Mouse (Mus musculus): Measurements from ENCODE around the gene Por. TPM values are rescaled to one million over a fixed set of nuclear protein-coding genes. Genes with fewer than 3 reads are reported as not detected.
A peak's percentile ranks its signal among the peaks of the same experiment; 100 is the strongest.

Por gene
- 100 to 1,000 TPM; 104 to 105 TPM for total RNA-seq (2021)

DNA sequence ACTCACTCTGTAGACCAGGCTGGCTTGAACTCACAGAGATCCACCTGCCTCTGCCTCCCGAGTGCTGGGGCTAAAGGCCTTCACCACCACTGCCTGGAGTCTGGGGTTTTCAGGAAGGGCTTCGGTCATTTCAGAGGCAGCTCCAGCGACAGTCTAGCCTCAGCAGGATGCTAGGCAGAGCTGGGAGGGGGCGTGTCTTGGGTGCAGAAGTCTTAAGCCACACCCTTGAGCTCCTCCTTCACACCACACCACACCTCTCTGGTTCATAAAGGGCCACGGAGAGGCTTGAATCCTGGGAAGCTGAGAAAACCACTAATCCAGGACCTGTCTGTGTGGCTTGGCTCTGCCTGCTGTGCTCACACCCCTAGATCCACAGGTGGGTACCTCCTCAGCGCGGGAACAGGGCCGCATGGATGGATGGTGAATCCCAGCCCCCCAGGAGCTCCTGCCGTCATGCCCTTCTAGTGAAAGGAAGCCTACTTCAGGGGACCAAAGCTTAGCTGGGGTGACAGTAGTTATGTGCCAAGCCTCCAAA, at the start of gene Por:
Por (plus strand) TSS at position 293 of the 535 bp plus-strand sequence.
- no peak for DNase-seq

DNA sequence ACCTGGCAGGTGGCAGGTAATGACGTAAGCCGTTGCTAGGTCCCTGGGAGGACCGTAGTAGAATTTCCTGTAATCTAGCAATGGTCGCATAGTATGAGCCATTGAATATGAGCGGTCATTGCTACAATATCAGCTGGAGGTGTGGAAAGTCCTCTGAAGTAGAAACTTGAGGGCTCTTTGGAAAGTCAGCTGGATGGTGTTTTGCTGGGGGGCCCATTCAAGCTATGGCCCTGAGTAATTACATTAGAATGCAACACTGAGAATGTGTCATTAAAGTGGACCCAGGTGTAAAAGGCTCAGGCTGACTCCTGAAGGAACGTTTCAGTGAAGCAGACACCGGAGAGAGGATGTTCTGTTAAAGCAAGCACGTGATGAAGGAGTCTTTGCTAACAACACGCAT, 49.3 kb upstream of the Por start:
- DNase-seq: no peak

DNA sequence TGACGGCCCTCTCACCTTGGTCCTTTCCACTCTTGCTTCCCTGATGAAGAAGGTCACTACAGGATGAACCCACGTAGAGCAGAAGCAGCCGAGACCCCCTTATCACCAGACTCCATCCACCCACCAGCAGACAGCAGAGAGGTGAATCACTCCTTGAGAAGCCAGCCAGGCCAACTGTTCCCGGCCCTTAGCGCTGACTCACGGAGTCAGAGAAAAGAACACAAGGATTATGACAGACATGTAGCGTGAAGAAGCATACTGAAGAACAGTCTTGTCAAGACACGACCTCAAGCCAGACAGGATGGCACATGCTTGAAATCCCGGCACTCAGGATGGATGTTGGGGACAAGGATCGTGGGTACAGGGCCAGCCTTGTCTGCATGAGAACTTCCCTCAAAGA, 48.1 kb upstream of the Por start:
- DNase-seq: no peak

DNA sequence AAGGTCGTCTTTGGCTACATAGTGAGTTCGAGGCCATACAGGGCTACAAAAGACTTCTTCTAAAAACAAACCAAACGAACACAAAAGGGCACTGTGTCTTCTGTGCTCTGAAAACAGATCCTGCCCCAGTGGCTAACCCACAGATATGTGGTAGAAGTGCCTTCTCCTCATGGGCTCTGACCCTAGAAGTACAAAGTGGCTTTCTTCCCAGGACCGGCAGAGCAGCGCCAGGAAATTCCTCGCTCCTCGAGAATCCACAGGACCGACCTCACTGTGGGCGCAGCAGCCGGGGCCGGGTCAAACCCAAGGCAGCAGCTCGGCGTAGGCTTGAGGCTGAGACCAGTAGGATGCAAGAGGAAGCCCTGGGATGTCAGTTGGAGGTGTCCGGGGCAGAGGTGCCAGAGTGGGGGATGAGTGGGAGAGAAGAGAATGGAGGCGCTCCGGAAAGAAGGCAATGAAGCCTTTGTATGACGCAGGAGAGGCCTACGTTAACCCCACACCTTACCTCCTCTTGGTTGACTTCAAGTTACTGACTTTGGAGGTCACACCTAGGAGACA, 46.7 kb upstream of the Por start:
- DNase-seq: no peak

DNA sequence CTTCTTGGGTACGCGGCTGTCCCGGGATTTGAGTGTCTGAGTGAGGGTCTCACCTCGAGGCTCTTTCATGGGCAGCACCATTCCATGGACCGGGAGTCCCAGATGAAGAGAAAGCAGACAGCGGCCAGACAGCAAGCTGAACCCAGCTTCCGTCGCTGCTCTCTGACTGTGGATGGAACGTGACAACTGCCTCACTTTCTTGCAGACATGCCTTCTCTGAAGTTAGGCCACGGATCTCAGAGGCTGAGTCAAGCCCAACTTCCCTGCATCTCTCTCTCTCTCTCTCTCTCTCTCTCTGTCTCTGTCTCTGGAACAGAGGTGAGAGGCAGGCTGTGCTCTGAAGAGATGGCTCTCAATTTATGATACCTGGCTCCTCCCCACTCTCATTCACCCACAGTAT, 40.9 kb upstream of the Por start:
- no peak for DNase-seq

DNA sequence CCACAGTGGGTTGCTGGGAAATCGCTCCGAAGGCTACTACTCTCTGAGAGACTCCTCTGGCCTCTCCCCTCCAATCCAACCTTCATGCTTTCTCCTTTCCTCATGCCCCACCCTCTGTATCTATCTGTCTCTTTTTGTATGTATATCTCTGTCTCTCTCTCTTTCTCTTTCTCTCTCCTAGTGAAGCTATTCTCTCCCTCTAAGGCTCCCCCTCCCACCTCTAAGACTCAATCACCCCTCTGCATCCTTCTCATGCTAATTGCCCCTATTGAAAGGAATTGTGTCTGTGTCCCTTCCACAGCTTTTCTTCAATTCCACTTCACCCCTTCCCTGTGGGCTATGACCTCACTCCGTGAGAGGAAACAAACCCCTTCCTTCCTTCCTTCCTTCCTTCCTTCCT, 40.4 kb upstream of the Por start:
- DNase-seq: no peak

DNA sequence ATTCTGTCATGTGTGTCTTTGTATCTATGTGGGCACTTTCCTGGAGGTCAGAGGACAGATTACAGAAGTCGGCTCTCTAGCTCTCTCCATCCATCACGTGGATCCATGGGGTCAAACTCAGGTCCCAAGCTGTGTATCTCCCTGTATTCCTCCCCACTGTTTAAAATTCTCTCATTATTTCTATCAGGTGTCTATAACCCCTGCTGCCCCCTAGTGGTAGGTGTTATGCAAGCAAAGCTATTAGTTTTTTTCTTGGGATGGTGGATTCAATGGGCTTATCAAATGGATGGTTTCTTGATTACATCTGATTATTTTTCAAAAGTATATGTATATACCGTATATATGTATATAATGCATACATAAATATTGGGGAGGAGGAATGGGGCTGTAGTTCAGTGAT, 39.2 kb upstream of the Por start:
- peak in 1 of 2 experiments; percentile 41 for DNase-seq

DNA sequence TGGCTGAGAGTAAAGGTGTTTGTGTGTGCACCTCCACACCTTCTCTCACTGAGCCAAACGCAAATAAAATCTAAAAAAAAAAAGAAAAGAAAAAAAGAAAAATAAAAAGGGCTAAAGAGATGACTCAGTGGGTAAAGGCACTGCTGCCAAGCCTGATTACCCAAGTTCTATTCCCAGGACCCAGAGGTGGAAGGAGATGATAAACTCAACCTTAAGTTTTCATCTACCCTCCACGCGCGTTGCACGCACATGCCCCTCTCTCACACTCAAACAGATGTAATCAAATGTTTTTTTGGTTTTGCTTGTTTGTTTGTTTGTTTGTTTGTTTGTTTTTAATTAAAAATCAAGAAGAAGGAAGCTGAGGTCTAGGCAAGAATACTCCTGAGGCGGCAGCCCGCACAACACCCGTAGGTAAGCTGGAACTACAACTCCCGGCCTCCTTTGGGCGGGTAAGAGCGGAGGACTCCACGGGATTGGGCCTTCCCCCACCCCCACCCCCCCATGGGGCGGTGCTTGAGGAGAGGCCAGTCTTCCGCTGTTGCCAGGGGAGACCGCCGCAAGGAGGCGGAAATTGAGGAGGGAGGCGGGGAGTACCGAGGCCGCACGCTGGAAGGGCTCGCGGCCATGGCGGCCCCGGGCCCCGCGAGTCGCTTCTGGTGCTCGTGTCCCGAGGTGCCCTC, 37.6 kb upstream of the Por start, which contains the start of gene Rhbdd2:
Rhbdd2 (plus strand) TSS at position 502 of the 680 bp plus-strand sequence.
- peak; percentile 95 for DNase-seq

DNA sequence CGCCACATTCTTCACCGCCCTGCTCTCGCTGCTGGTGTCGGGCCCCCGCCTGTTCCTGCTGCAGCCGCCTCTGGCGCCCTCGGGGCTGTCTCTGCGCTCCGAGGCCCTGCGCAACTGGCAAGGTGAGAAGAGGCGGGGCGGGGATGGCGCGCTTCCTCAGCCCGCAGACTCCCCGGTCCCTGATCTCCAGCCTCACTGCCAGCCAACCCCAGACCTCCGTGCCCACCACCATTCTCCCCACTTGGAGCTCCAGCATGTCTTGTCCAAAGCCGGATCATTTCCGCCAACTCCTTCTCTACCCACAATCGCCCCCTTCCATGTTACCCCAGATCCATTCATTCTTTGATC, 37.1 kb upstream of the Por start:
- DNase-seq: no peak

DNA sequence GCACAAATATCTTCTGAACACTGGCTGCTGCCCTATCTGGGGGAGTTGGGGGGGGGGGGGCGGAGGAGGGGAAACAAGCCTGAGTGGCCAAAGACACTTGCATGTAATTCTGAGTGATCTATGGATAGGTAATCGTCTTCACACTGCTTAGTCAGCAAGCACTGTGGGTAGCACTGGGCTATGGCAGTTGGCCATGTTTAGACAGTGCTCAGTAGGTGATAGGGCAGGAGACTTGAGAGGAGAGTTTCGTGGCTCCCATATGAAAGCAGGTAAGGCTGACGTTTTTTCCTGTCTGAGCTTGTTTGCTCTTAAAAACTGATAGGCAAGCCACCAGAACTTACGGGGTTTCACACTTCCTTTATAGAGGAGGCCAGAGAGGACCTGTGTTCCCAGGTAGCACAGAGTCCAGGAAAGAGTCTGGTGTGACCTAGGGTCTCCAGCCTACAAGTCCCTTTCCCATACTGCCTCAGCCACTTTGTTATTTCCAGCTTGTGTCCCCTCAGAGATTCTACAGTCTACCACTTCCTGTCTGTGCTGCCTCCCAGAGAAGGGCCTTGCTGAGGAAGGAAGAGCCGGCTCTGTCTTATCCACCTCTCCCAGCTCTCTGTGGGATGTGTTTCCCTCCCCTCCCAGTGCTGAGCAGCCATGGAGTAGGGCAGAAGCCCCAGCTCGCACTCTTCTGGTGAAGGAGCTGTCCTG, 29.9 kb upstream of the Por start:
- no peak for DNase-seq

DNA sequence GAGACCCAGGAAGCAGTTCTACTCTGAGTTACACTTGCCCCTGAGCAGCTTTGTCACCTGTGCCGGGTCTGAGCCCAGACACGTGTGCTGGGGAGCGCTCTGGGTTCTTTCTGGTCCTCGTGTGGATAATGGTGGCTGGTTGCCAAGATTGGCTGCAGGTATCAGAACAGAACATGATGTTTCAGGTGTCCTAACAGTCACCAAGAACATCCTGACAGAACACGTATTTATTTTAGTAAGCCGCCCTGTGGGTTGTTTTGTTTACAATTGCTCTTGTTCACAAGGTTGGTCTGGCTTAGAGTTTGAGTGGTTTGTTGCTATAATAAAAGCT, 29.4 kb upstream of the Por start:
- no peak for DNase-seq

DNA sequence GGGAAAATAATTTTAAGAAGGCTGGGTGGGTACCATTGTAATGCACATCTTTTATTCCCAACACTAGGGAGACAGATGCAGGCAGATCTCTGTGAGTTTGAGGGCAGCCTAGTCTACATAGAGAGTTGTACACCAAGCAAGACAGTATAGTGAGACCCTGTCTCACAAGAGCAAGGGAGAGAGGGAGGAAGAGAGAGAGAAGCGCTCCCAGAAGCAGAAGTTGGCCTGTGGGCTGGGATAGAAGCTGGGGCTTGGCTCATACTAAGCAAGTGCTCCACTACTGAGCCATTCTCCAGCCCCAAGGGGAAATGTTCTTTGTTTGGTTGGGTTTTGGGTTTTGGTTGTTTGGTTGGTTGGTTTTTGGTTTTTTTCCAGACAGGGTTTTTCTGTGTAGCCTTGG, 28.8 kb upstream of the Por start:
- DNase-seq: no peak

DNA sequence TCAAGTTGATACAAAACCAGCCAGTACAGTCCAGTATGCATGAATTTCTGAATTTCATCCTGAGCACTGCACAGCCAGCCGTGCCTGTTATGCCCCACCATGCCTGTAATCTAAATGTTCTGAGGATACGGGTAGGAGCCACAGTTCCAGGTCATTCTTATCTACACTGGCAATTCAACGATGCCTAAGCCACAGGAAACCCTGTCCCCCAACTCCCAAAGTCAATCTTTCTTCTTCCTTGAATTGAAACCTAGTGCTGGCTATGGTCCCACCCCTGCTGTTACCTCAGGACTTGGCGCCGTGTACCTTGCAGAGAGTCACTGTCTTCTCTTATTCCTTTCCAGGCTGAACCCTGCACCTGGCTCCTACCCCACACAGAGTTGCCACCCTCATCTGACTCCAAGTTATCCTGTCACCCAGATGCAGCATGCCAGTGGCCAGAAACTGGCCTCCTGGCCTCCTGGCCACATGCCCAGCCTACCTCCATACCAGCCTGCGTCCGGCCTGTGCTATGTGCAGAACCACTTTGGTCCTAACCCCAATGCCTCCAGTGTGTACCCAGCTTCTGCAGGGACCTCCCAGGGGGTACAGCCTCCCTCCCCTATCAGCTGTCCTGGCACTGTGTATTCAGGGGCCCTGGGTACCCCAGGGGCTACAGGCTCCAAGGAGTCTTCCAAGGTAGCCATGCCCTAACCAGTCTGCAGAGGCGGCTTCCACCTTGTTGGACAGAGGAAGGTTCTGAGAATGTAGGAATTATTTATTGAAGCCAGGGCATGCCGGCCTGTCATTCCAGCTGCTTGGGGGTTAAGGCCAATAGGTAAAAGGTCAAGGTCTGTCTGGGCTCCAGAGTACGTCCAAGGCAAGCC, 26.9 kb upstream of the Por start:
- DNase-seq: no peak

DNA sequence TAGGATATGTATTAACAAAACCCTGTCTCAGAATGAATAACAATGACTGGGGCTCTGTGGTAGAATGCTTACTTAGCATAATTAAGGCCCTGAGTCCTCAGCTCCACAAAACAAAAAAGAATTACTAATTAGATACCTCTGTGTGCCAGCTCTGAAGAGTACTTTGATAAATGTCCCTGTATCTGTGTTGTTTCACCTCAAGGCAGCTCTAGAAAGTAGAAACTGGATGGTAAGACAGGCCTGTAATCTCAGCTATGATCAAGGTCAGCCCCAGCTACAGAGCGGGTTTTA, 26.3 kb upstream of the Por start:
- DNase-seq: no peak

DNA sequence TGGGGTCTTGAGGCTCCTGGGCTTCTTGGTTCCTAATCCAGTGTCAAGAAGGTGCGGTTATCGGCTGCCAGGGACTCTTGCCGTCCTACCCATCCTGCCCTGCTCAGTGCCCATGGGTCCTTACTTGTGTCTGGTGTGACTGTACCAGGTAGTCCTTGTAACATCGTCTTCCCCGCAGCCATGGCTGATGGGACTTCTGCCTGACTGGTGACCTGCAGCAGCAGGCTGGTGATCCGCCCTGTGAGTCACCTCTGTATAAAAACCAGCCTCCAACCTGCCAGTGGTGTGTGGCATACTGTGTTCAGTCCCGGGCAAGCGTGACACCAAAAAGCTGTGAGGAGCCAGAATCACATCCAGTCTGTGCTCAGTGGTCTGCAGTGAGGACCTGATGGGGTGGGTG, 26.0 kb upstream of the Por start:
- no peak for DNase-seq

DNA sequence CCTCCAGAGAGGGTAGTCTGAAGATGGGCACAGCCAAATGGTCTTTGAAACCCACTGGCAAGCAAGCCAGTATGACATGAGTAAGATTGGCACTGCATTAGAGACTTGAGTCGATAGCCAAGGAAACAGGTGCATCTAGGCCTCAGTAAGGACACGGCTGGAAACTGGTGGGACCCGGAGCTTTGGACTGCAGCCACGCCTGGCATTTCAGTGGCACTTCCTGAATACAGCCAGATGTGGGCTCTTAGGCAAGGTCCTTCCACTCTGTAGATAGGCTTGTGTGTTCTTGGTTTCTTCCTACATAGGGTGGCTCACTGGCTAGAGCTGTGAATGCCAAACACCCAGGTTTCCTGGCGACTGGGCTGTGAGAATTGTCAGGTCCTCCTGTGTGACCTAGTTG, 24.5 kb upstream of the Por start:
- DNase-seq: no peak

DNA sequence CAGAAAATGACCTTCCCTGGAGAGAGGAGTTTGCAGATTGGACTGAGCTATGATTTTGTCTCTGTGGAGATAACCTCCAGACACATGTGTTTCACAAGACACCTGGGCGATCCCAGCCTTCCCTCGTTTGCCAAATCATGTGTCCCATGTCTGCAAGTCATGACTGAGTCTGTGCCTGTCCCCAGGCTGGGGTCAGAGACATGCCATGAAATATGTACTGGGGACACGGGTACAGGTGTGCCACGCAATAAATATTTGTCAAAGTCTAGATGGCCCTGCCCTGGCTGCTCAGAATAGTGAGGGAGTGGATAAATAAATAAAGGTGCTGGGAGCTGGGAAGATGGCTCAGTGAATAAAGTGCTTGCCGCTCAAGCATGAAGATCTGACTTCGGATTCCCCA, 23.8 kb upstream of the Por start:
- DNase-seq: no peak

DNA sequence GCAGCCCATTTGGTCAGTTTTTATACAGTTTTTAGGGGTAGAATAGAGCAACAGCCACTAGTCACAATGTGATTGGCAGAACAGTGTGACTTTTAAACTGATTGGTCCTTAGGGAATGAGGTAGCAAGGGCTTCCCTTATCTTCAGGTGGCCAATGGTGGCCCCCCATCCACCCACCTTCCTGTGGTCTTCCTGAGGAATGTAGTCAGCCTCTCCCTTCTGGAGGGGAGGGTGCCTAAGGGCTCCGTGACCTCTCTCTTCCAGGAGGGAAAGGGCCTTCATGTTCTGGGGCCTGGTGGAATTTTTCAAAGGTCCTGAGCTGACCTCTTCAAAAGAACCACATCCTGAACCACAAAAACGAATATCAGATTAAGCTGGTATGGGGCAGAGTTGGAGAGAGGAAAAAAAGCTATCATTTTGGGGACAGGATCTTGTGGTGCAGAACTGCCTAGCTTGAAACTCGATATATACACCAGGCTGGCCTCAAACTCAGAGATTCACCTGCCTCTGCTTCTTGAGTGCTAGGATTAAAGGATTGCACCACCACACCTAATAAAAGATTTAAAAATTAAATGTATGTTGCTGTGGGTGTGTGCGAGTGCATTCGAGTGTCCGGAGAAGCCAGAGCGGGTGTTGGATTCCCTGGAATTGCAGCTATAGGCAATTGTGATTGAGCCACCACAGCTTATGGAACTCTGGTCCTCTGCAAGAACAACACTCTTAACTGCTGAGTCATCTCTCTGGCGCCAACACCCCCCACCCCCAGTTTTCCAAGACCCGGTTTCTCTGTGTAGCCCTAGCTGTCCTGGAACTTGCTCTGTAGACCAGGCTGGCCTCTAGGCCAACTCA, 21.1 kb upstream of the Por start:
- DNase-seq: no peak

DNA sequence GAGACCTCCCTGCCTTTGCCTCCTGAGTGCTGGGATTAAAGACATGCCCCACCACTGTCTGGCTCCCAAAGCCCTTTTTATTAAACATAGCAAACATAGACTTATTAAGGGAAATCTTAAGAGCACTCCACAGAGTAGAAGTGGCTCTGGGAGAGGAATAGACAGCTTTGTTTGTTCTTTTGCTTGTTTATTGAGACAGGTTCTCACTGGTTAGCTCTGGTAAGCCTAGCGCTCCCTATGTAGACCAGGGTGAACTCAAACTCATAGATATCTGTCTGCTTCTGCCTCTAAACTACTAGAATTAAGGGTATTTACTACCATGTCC, 20.6 kb upstream of the Por start:
- no peak for DNase-seq

DNA sequence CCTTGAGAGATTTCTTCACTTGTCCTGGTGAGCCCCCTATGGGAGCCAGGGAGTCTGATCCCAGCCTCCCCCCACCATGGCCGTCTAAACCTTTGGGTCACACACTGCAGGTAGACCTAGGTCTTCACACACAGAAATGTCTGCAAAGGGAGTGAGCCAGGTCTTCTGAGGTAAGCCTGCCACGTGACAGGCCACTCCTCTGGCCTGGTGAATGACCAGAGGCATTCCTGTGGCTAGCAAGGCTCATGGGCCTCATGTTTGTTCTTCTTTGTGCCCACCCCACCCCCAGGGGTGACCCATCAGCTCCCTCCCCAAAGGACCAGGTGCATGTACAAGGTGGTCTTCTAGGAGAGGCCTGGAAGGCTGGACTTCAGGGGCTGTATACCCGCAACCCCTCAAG, 18.3 kb upstream of the Por start:
- no peak for DNase-seq

DNA sequence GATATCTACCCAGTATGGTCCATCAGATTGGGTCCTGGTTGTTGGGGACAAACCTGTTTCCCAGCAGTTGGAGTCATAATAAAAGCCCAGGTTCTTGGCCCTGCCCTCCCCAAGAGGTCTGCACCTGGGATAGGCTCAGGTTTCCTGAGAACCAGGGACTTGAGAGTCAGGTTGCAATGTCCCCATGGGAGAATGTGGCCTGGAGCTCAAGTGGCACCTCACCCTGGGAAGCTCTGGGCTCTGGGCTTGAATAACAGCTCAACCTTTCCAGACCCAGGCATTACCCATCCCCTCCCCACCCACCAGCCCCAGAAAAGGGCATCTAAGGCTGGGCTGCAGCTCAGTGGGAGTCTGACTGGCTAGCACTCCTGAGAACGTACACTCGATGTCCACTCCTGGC, 16.6 kb upstream of the Por start:
- no peak for DNase-seq

DNA sequence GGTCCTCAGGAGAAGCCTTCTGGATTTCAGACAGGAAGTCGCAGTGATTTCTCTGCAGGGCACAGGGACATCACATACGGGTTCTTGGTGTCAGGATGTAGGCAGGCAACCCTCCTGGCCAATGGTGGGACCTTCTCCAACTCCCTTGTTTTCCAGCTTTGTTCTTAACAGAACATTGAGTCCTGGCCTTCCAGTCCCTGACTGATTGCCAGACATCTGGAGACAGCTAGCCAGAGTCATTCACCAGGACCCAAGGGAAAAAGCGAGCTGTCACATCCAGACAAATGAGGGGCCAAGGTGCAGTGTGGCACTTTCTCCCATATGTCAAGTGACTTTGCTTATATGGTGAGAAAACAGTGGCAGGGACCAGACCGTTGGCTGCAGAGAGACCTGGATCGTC, 13.8 kb upstream of the Por start:
- no peak for DNase-seq

DNA sequence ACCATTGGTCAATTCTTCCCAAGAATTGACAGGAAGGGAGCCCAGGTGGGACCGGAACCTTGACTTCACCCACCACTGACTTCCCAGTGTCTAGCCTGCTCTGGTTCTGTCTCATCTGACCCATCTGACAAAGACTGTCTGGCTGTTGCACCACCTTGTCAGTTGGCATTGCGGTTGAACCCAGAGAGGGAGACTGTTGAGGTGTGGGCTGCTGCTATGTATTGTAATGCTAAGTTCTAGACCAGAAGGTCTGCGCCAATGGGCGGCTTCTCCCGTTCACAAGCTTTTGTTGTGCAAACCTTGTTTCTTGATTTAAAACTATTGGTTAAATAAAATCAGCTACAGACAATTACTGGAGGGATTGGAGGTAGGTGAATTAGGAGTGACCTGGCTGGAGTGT, 12.7 kb upstream of the Por start:
- DNase-seq: no peak

Measured in layer of hippocampus, postnatal 36 days (tissue).